Mouse (Mus musculus): ENCODE results near the gene Atxn1.
A peak's percentile ranks its signal among the peaks of the same experiment; 100 is the strongest.

- no peak for TF ChIP-seq JUND (conservative IDR thresholded peaks at IDR 0.05; ENCODE audit: low read depth, low read length)
- no peak for TF ChIP-seq MEF2A (IDR thresholded peaks at IDR 0.05; ENCODE audit: borderline replicate concordance, low read depth, low read length)
- no peak for TF ChIP-seq MAFK (IDR thresholded peaks at IDR 0.05; ENCODE audit: insufficient replicate concordance, low read length)
- TF ChIP-seq ZC3H11A (IDR thresholded peaks at IDR 0.05; ENCODE audit: low read depth, low read length): no peak
- TF ChIP-seq USF2 (conservative IDR thresholded peaks at IDR 0.05; ENCODE audit: low read depth, low read length): no peak
- no peak for TF ChIP-seq NELFE (IDR thresholded peaks at IDR 0.05; ENCODE audit: low read depth, low read length)
- peak; percentile 62 to 70 for TF ChIP-seq CTCF (conservative IDR thresholded peaks at IDR 0.05 in 1 of 2, IDR thresholded peaks at IDR 0.05 in 1 of 2; ENCODE audit: low read depth in 2 of 2, low read length in 2 of 2)
- TF ChIP-seq MAX (IDR thresholded peaks at IDR 0.05; ENCODE audit: low read length): no peak
- TF ChIP-seq TCF12 (IDR thresholded peaks at IDR 0.05; ENCODE audit: low read depth, low read length): no peak
- TF ChIP-seq ZNF384 (IDR thresholded peaks at IDR 0.05; ENCODE audit: low read depth, low read length): no peak
- TF ChIP-seq RAD21 (IDR thresholded peaks at IDR 0.05; ENCODE audit: low read depth, low read length): peak; percentile 16
- no peak for TF ChIP-seq HCFC1 (IDR thresholded peaks at IDR 0.05; ENCODE audit: low read depth, low read length)
- TF ChIP-seq NRF1 (IDR thresholded peaks at IDR 0.05; ENCODE audit: low read depth, low read length): no peak
- no peak for TF ChIP-seq CHD1 (IDR thresholded peaks at IDR 0.05; ENCODE audit: low read depth, low read length)
Observed at GRCm38 (mm10) chr13:45560543-45560942, 404.3 kb downstream of the Atxn1 start.
